Mouse (Mus musculus): ENCODE measurements around the gene Fndc1. TPM values are rescaled to one million over a fixed set of nuclear protein-coding genes. Genes with fewer than 3 reads are reported as not detected.

Gene Fndc1
- 0.41 and 0.56 TPM in 2 replicates for polyA plus RNA-seq (2012; ENCODE audit: low replicate concordance)

DNA sequence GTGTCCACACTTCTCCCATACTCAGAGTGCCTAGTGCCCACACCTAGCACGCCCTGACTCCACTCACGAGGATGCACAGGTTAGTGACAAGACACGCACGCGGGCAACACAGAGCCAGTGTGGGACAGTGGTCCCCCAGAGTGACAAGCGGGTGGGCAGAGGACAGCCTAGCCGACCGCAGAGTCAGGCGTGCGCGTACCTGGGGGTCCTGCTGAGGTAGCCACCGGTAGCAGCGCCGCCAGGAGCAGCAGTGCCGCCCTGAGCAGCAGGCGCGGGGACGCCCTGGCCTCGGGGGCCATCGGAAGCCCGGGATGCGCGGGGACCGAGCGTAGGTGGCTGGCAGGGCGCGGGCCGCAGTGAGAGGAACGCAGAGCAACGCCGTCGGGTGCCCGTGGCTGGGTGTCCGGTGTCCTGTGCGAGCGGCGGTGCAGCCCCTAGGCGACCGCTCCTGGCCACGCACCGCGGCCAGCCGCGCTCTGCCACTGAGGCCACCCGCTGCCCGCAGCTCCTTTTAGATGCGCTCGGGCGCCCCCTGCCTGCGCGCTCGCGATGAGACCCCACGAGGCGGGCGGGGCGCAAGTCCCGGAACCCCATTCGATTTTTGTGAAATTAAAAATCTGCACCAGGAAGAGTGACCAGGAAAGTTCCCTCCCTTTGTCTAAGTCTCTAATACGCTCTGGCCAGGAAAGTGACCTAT is at the start of gene Fndc1:
Gene Fndc1, minus strand, starts transcription at position 484 of the 697 bp plus-strand sequence.

Other genes with a start within 250 kb of the Fndc1 start
- gene Tagap, start 98.7 kb upstream of the Fndc1 start, polyA plus RNA-seq (2012; ENCODE audit: low replicate concordance): 0.72 and 2.1 TPM in 2 replicates
- gene Rsph3a, start 118.3 kb upstream of the Fndc1 start, polyA plus RNA-seq (2012; ENCODE audit: low replicate concordance): 58.8 and 71.4 TPM in 2 replicates

All from leukemia stem cell, adult 10-12 weeks (primary cell).